Mouse (Mus musculus): ENCODE results near the gene Wwc1. TPM values are rescaled to one million over a fixed set of nuclear protein-coding genes. Genes with fewer than 3 reads are reported as not detected.

Gene Wwc1
- total and polyA plus RNA-seq, 3 experiments, result 0.89 to 8.7 (median 2.0) TPM

DNA sequence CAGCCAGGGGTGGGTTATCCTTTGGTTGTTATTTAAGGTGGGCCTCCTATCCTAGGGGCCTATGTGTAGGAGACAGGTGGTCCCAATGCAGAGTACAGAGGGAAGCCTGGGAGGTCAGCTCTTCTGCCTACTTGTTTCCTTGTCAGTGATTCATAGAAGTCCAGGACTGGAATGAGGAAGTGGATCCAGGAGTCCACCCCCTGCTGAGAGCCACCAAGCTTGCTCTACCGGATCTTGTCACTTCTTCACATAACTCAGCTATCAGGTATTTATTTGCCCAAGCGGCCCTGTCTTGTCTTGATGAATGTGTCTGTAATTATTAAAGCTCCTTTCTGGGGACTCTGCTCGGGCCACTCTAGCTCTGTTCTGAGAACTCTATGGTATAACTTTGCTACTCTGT is 24.8 kb downstream of the Wwc1 start:
- Histone ChIP-seq H3K27ac (ENCODE audit: insufficient read depth, low read depth) (no peak overlapping the region), H3K36me3 (replicated peaks in 1 of 2; ENCODE audit: control insufficient read depth in 1 of 2, insufficient read depth in 1 of 2, low read length in 1 of 2) (no peaks in the 10 kb centered on the region), H3K27me3 (replicated peaks) (no peaks in the 10 kb centered on the region), H3K9me3 (replicated peaks; ENCODE audit: low read length) (no peaks in the 10 kb centered on the region), H3K9ac (ENCODE audit: insufficient read depth, low read depth) (no peak overlapping the region), H3K4me2 (ENCODE audit: insufficient read depth, low read depth, poor library complexity, severe bottlenecking) (no peak overlapping the region), H3K4me3 (replicated peaks in 1 of 3; ENCODE audit: low read depth in 2 of 3, low read length in 2 of 3, poor library complexity in 1 of 3) (no peak overlapping the region), H3K79me2 (replicated peaks; ENCODE audit: control insufficient read depth, extremely low read depth, insufficient read depth, poor library complexity, severe bottlenecking) (no peaks in the 10 kb centered on the region), H3K4me1 (ENCODE audit: control insufficient read depth in 1 of 2, insufficient read depth in 2 of 2) (no peaks in the 10 kb centered on the region)
- DNase-seq (ENCODE audit: extremely low read depth), result no peak
- TF ChIP-seq USF2 (conservative IDR thresholded peaks at IDR 0.05; ENCODE audit: low read depth, low read length) (no peak), JUN (IDR thresholded peaks at IDR 0.05; ENCODE audit: insufficient read depth, low read depth, low read length) (no peak), EP300 (IDR thresholded peaks at IDR 0.05; ENCODE audit: low read length) (no peak), HCFC1 (IDR thresholded peaks at IDR 0.05; ENCODE audit: low read depth, low read length) (no peak), NELFE (IDR thresholded peaks at IDR 0.05; ENCODE audit: low read depth, low read length) (no peak), USF1 (IDR thresholded peaks at IDR 0.05; ENCODE audit: low read depth, low read length) (no peak), JUND (conservative IDR thresholded peaks at IDR 0.05; ENCODE audit: low read depth, low read length) (no peak), NRF1 (IDR thresholded peaks at IDR 0.05; ENCODE audit: low read depth, low read length) (no peak), RAD21 (IDR thresholded peaks at IDR 0.05; ENCODE audit: low read depth, low read length) (no peak), ZKSCAN1 (IDR thresholded peaks at IDR 0.05; ENCODE audit: borderline replicate concordance, low read depth, low read length) (no peak), CTCF (conservative IDR thresholded peaks at IDR 0.05 in 1 of 2, IDR thresholded peaks at IDR 0.05 in 1 of 2; ENCODE audit: low read depth in 2 of 2, low read length in 2 of 2) (no peak), TBP (conservative IDR thresholded peaks at IDR 0.05; ENCODE audit: low read depth, low read length) (no peak), UBTF (IDR thresholded peaks at IDR 0.05; ENCODE audit: low read depth, low read length) (no peak), POLR2AphosphoS2 (IDR thresholded peaks at IDR 0.05; ENCODE audit: low read depth, low read length) (no peak), ZC3H11A (IDR thresholded peaks at IDR 0.05; ENCODE audit: low read depth, low read length) (no peak), ZNF384 (IDR thresholded peaks at IDR 0.05; ENCODE audit: low read depth, low read length) (no peak), MAX (IDR thresholded peaks at IDR 0.05; ENCODE audit: low read length) (no peak), SMC3 (IDR thresholded peaks at IDR 0.05; ENCODE audit: low read depth, low read length) (no peak)
- dilution Hi-C loops (cut with MboI; ENCODE audit: extremely low pct_ligation_motif_present, extremely low pct_unique_long_range_greater_than_20kb, low sequenced_read_pairs), result no loop called here
- in situ Hi-C loops (cut with MboI; ENCODE audit: low pct_ligation_motif_present, low pct_unique_long_range_greater_than_20kb, low sequenced_read_pairs), result no loop called here

GRCm38 (mm10) chr11:35953179-35953578 is 27.1 kb downstream of the Wwc1 start:
- in situ Hi-C loops (cut with MboI; ENCODE audit: low pct_ligation_motif_present, low pct_unique_long_range_greater_than_20kb, low sequenced_read_pairs) (no loop called here), dilution Hi-C loops (cut with MboI; ENCODE audit: extremely low pct_ligation_motif_present, extremely low pct_unique_long_range_greater_than_20kb, low sequenced_read_pairs) (no loop called here)
- Histone ChIP-seq H3K4me3 (replicated peaks in 1 of 3; ENCODE audit: low read depth in 2 of 3, low read length in 2 of 3, poor library complexity in 1 of 3) (no peak overlapping the region), H3K27ac (ENCODE audit: insufficient read depth, low read depth) (no peak overlapping the region), H3K79me2 (replicated peaks; ENCODE audit: control insufficient read depth, extremely low read depth, insufficient read depth, poor library complexity, severe bottlenecking) (no peaks in the 10 kb centered on the region), H3K4me2 (ENCODE audit: insufficient read depth, low read depth, poor library complexity, severe bottlenecking) (no peak overlapping the region), H3K9ac (ENCODE audit: insufficient read depth, low read depth) (no peak overlapping the region), H3K36me3 (replicated peaks in 1 of 2; ENCODE audit: control insufficient read depth in 1 of 2, insufficient read depth in 1 of 2, low read length in 1 of 2) (no peaks in the 10 kb centered on the region), H3K27me3 (replicated peaks) (no peaks in the 10 kb centered on the region), H3K4me1 (ENCODE audit: control insufficient read depth in 1 of 2, insufficient read depth in 2 of 2) (no peaks in the 10 kb centered on the region), H3K9me3 (replicated peaks; ENCODE audit: low read length) (no peaks in the 10 kb centered on the region)
- TF ChIP-seq CHD1 (IDR thresholded peaks at IDR 0.05; ENCODE audit: low read depth, low read length) (no peak), ZMIZ1 (IDR thresholded peaks at IDR 0.05; ENCODE audit: low read depth, low read length) (no peak), POLR2AphosphoS2 (IDR thresholded peaks at IDR 0.05; ENCODE audit: low read depth, low read length) (no peak), CHD2 (IDR thresholded peaks at IDR 0.05; ENCODE audit: low read length) (no peak), GABPA (IDR thresholded peaks at IDR 0.05; ENCODE audit: insufficient replicate concordance, low read depth, low read length) (no peak), UBTF (IDR thresholded peaks at IDR 0.05; ENCODE audit: low read depth, low read length) (no peak), TCF12 (IDR thresholded peaks at IDR 0.05; ENCODE audit: low read depth, low read length) (no peak), CTCF (conservative IDR thresholded peaks at IDR 0.05 in 1 of 2, IDR thresholded peaks at IDR 0.05 in 1 of 2; ENCODE audit: low read depth in 2 of 2, low read length in 2 of 2) (no peak), TBP (conservative IDR thresholded peaks at IDR 0.05; ENCODE audit: low read depth, low read length) (no peak), MAX (IDR thresholded peaks at IDR 0.05; ENCODE audit: low read length) (no peak), USF2 (conservative IDR thresholded peaks at IDR 0.05; ENCODE audit: low read depth, low read length) (no peak), IRF4 (IDR thresholded peaks at IDR 0.05; ENCODE audit: low read depth, low read length) (no peak), EP300 (IDR thresholded peaks at IDR 0.05; ENCODE audit: low read length) (no peak), SMC3 (IDR thresholded peaks at IDR 0.05; ENCODE audit: low read depth, low read length) (no peak), ELF1 (IDR thresholded peaks at IDR 0.05; ENCODE audit: low read depth, low read length) (no peak), MEF2A (IDR thresholded peaks at IDR 0.05; ENCODE audit: borderline replicate concordance, low read depth, low read length) (no peak), USF1 (IDR thresholded peaks at IDR 0.05; ENCODE audit: low read depth, low read length) (no peak), POLR2A (IDR thresholded peaks at IDR 0.05; ENCODE audit: low read depth, low read length) (no peak), JUN (IDR thresholded peaks at IDR 0.05; ENCODE audit: insufficient read depth, low read depth, low read length) (no peak)
- no peak for DNase-seq (ENCODE audit: extremely low read depth)
